Comparison of ENCODE assay signal across 12 mouse cellular contexts in the genomic region with DNA sequence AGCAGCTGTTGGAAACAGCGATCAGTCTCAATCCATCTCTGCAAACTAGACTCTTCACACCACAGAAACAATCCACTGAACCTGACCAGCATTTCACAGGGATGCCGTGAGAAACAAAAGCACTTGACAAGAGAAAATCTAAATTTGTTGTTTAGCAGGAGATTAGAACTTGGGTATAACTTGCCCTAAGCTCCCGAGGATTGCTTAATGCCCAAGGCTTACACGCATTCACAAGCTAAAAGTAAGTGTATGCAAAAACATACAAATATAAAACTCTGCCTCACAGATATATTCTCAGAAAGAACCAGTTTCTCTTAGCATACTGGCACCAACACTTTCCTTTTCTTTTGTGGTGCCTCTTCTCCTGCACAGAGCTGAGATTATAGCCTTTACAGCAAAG. TPM values are rescaled to one million over a fixed set of nuclear protein-coding genes. Genes with fewer than 3 reads are reported as not detected.
DNase-seq lines count a peak whose midpoint lies in the region; ATAC-seq lines count a peak whose summit lies in the region.
"Had no signal": no experiment of that assay in that cellular context is flagged by ENCODE, and none has a peak within 500 bp of the region (broad histone marks: within the 10 kb centered on the region; RNA-seq: fewer than 3 reads in every experiment).

No protein-coding gene starts in this region.

- no peak overlapping the region; the same call in 1 of the 2 replicates for H3K9ac ChIP-seq in heart, embryonic 14.5 days (ENCODE audit: low read length)
- peak overlapping the region; percentile 4; the same call in 1 of the 2 replicates for H3K9ac ChIP-seq in hindbrain, embryonic 16.5 days (ENCODE audit: low read depth, low read length)
- peak overlapping the region; percentile 19 for H3K9ac ChIP-seq in neural tube, embryonic 12.5 days

- no peaks in the 10 kb centered on the region for H3K9me3 ChIP-seq in heart, embryonic 14.5 days (ENCODE audit: control insufficient read depth, low read length)
- H3K9me3 ChIP-seq in forebrain, embryonic 10.5 days: no peaks in the 10 kb centered on the region
- H3K9me3 ChIP-seq in hindbrain, embryonic 16.5 days (ENCODE audit: control insufficient read depth, low read length): no peaks in the 10 kb centered on the region
- H3K9me3 ChIP-seq in neural tube, embryonic 12.5 days: no peaks in the 10 kb centered on the region

- peaks cover 4% of the 10 kb centered on the region; the same call in 1 of the 2 replicates for H3K36me3 ChIP-seq in heart, embryonic 14.5 days (ENCODE audit: control insufficient read depth, insufficient read depth, low read length)
- peaks cover 8% of the 10 kb centered on the region for H3K36me3 ChIP-seq in forebrain, embryonic 10.5 days (replicated peaks)
- no peaks in the 10 kb centered on the region for H3K36me3 ChIP-seq in hindbrain, embryonic 16.5 days (ENCODE audit: control insufficient read depth, insufficient read depth, low read length)
- H3K36me3 ChIP-seq in neural tube, embryonic 12.5 days: peaks cover 4% of the 10 kb centered on the region; the same call in 1 of the 2 replicates

- intact Hi-C loops in left cerebral cortex, postnatal 10 days (cut with DNase I): no loop called here

- peak overlapping the region in 1 of 2 experiments; percentile 25; a peak in 2 of 4 replicates for H3K27ac ChIP-seq in heart, embryonic 14.5 days (replicated peaks in 1 of 2; ENCODE audit: control insufficient read depth in 1 of 2, insufficient read depth in 1 of 2, low read depth in 2 of 2, low read length in 2 of 2)
- H3K27ac ChIP-seq in forebrain, embryonic 10.5 days: peak overlapping the region; percentile 88
- peak overlapping the region; percentile 73 for H3K27ac ChIP-seq in hindbrain, embryonic 16.5 days (ENCODE audit: low read depth, low read length)
- H3K27ac ChIP-seq in neural tube, embryonic 12.5 days: no peak overlapping the region

- H3K4me2 ChIP-seq in heart, embryonic 14.5 days (ENCODE audit: low read length): peak overlapping the region; percentile 7; the same call in 1 of the 2 replicates
- peak overlapping the region; percentile 46 for H3K4me2 ChIP-seq in hindbrain, embryonic 16.5 days (ENCODE audit: low read length)
- peak overlapping the region; percentile 51 for H3K4me2 ChIP-seq in neural tube, embryonic 12.5 days (replicated peaks)

- no peak for ATAC-seq in heart, embryonic 14.5 days (ENCODE audit: insufficient number of reproducible peaks, insufficient read depth, low FRiP score, low read depth)
- no peak for ATAC-seq in hindbrain, embryonic 16.5 days
- ATAC-seq in neural tube, embryonic 12.5 days (ENCODE audit: low FRiP score, low read depth): no peak

- WGBS in heart, embryonic 14.5 days: 65% methylated on average over 4 of the region's 4 CpGs
- 62% methylated on average over 4 of the region's 4 CpGs for WGBS in forebrain, embryonic 10.5 days
- 23% methylated on average over 4 of the region's 4 CpGs for WGBS in hindbrain, embryonic 16.5 days
- WGBS in neural tube, embryonic 12.5 days: 52% methylated on average over 4 of the region's 4 CpGs

- DNase-seq in heart, adult 8-10 months (ENCODE audit: low spot score): no peak
- no peak for DNase-seq in forebrain, embryonic 10.5 days (ENCODE audit: extremely low spot score, low spot score)
- DNase-seq in ovary, postnatal 36 days (ENCODE audit: low spot score): no peak
- no peak for DNase-seq in layer of hippocampus, adult 11-12 months (ENCODE audit: low spot score)
- DNase-seq in left cerebral cortex, postnatal 10 days (ENCODE audit: extremely low spot score in 1 of 2, low spot score in 2 of 2): no peak
- DNase-seq: adrenal gland, adult 8-10 months; cerebellum, adult 11-12 months; kidney, adult 18-20 months; lung, adult 2 months had no signal

- no peak overlapping the region; a peak in 1 of 4 replicates for H3K4me3 ChIP-seq in heart, embryonic 14.5 days (ENCODE audit: control insufficient read depth in 1 of 2, insufficient read depth in 1 of 2, low read depth in 1 of 2, low read length in 2 of 2)
- peak overlapping the region; percentile 51 for H3K4me3 ChIP-seq in forebrain, embryonic 10.5 days
- peak overlapping the region; percentile 30 for H3K4me3 ChIP-seq in hindbrain, embryonic 16.5 days (ENCODE audit: low read length)
- H3K4me3 ChIP-seq in neural tube, embryonic 12.5 days: peak overlapping the region; percentile 32

- H3K4me1 ChIP-seq in heart, embryonic 14.5 days (ENCODE audit: control insufficient read depth in 2 of 2, insufficient read depth in 2 of 2, low read length in 2 of 2): peaks cover 3 to 26% of the 10 kb centered on the region in 2 experiments; a peak in 3 of 4 replicates
- H3K4me1 ChIP-seq in forebrain, embryonic 10.5 days: peaks cover 91% of the 10 kb centered on the region
- H3K4me1 ChIP-seq in hindbrain, embryonic 16.5 days (ENCODE audit: control insufficient read depth, insufficient read depth, low read depth, low read length): peaks cover 28% of the 10 kb centered on the region
- H3K4me1 ChIP-seq in neural tube, embryonic 12.5 days: peaks cover 23% of the 10 kb centered on the region

- no peaks in the 10 kb centered on the region for H3K27me3 ChIP-seq in heart, embryonic 14.5 days (ENCODE audit: control insufficient read depth, insufficient read depth, low read length)
- H3K27me3 ChIP-seq in forebrain, embryonic 10.5 days (ENCODE audit: poor library complexity, severe bottlenecking): no peaks in the 10 kb centered on the region
- H3K27me3 ChIP-seq in hindbrain, embryonic 16.5 days (replicated peaks; ENCODE audit: control insufficient read depth, insufficient read depth, low read length): no peaks in the 10 kb centered on the region
- H3K27me3 ChIP-seq in neural tube, embryonic 12.5 days (replicated peaks): no peaks in the 10 kb centered on the region

RNA-seq across cellular contexts. Expression of gene Zc3h12c, which starts 19.5 kb away (rescaled TPM):
- 4.4 and 4.6 TPM in 2 replicates for polyA plus RNA-seq in heart, embryonic 14.5 days (2014; fragmentation: Nextera tagmentation; extraction: Ambion mirVana)
- total RNA-seq in heart, adult 8-10 months (2022): 1 to 10 TPM; 8.2 to 9.2 (median 8.7) TPM
- 5.8 and 6.0 TPM in 2 replicates for polyA plus RNA-seq in forebrain, embryonic 10.5 days (2016; fragmentation: Nextera tagmentation; extraction: Ambion mirVana)
- 3.0 and 3.4 TPM in 2 replicates for polyA plus RNA-seq in hindbrain, embryonic 16.5 days (2015; fragmentation: Nextera tagmentation; extraction: Ambion mirVana)
- 8.0 and 8.3 TPM in 2 replicates for polyA plus RNA-seq in neural tube, embryonic 12.5 days (2016; fragmentation: Nextera tagmentation; extraction: Ambion mirVana)
- total RNA-seq in left cerebral cortex, postnatal 10 days (2021): 10 to 100 TPM; 10.7 to 11.8 TPM

Comparison
In these comparisons a context has a peak if more than half of its experiments do, and no peak if none do; other contexts are left out.
1. H3K4me3 ChIP-seq: peak in forebrain, embryonic 10.5 days (single experiment), hindbrain, embryonic 16.5 days (single experiment) and neural tube, embryonic 12.5 days (single experiment); none in heart, embryonic 14.5 days (0 of 2).
2. Peak in every context shown above with its lines, with median percentiles within 50 percentile points of each other: H3K4me2 ChIP-seq.